Mouse (Mus musculus) heart, postnatal 4 days (tissue): ENCODE measurements at regions not wholly inside any gene's neighbourhood (a gene's known extent, or its start where the extent isn't known, plus 50 kb on each side); places are given as distances from the start of the nearest gene placed in this dataset.

Experiments used
- DNase-seq: peaks from one replicate; pipeline ENCODE4 v3.0.0; 2021

- DNase-seq = no peak
Measured at GRCm38 (mm10) chr15:67048621-67049020, 547.9 kb upstream of the Lrrc6 start.

- no peak for DNase-seq
Measured at GRCm38 (mm10) chr15:67048148-67048547, 547.4 kb upstream of the Lrrc6 start.

- DNase-seq = no peak
Measured at GRCm38 (mm10) chr15:67045920-67046804, 545.5 kb upstream of the Lrrc6 start.

GRCm38 (mm10) chr15:67045329-67045728 is 544.6 kb upstream of the Lrrc6 start:
- DNase-seq = no peak

- no peak for DNase-seq
Measured at GRCm38 (mm10) chr15:67044806-67045205, 544.1 kb upstream of the Lrrc6 start.

- DNase-seq = no peak
Measured at GRCm38 (mm10) chr15:67042131-67042530, 541.4 kb upstream of the Lrrc6 start.

- DNase-seq = no peak
Measured at GRCm38 (mm10) chr15:67040229-67040628, 539.5 kb upstream of the Lrrc6 start.

GRCm38 (mm10) chr15:67039421-67039907 is 538.8 kb upstream of the Lrrc6 start:
- DNase-seq = peak; percentile 76

- DNase-seq = no peak
Measured at GRCm38 (mm10) chr15:67037647-67038046, 536.9 kb upstream of the Lrrc6 start.

GRCm38 (mm10) chr15:67036341-67036740 is 535.6 kb upstream of the Lrrc6 start:
- DNase-seq = no peak

- DNase-seq = no peak
Measured at GRCm38 (mm10) chr15:67033936-67034335, 533.2 kb upstream of the Lrrc6 start.

- no peak for DNase-seq
Measured at GRCm38 (mm10) chr15:67031866-67032526, 531.3 kb upstream of the Lrrc6 start.

GRCm38 (mm10) chr15:67030975-67031374 is 530.3 kb upstream of the Lrrc6 start:
- no peak for DNase-seq

GRCm38 (mm10) chr15:67028161-67028560 is 527.5 kb upstream of the Lrrc6 start:
- no peak for DNase-seq

GRCm38 (mm10) chr15:67027751-67028150 is 527.0 kb upstream of the Lrrc6 start:
- no peak for DNase-seq

- no peak for DNase-seq
Measured at GRCm38 (mm10) chr15:67025746-67026145, 525.0 kb upstream of the Lrrc6 start.

- DNase-seq = no peak
Measured at GRCm38 (mm10) chr15:67024386-67024785, 523.7 kb upstream of the Lrrc6 start.

- no peak for DNase-seq
Measured at GRCm38 (mm10) chr15:67023081-67023480, 522.4 kb upstream of the Lrrc6 start.

- no peak for DNase-seq
Measured at GRCm38 (mm10) chr15:67021391-67021790, 520.7 kb upstream of the Lrrc6 start.

- DNase-seq = no peak
Measured at GRCm38 (mm10) chr15:67019891-67020290, 519.2 kb upstream of the Lrrc6 start.

GRCm38 (mm10) chr15:67019194-67019661 is 518.5 kb upstream of the Lrrc6 start:
- DNase-seq = peak; percentile 44
